Mouse (Mus musculus): ENCODE measurements around the gene Gm973. TPM values are rescaled to one million over a fixed set of nuclear protein-coding genes. Genes with fewer than 3 reads are reported as not detected.

Gene Gm973
- polyA plus RNA-seq, 1 experiment from 2014 or later = 5.5 TPM

GRCm38 (mm10) chr1:59483521-59484245 is 32.4 kb upstream of the Gm973 start:
- 0 out of 2 replicates have a peak, but pooled peaks cover 4% of the 10 kb centered on the region for H3K27me3 ChIP-seq (replicated peaks; ENCODE audit: insufficient read depth, low read length)
- no peaks in the 10 kb centered on the region for H3K36me3 ChIP-seq (ENCODE audit: insufficient read depth, low read length)
- peak overlapping the region; percentile 94 for H3K4me2 ChIP-seq (replicated peaks; ENCODE audit: low read depth, low read length)
- H3K4me3 ChIP-seq (ENCODE audit: low read depth, low read length) = peak overlapping the region; percentile 71
- ATAC-seq (peak; percentile 25), DNase-seq (ENCODE audit: low spot score) (peak; percentile 85)
- peak overlapping the region; percentile 88 for H3K27ac ChIP-seq (ENCODE audit: low read length)
- WGBS = 3% methylated on average over 44 of the region's 46 CpGs
- peak; percentile 96 for TF ChIP-seq CTCF (IDR thresholded peaks at IDR 0.05)
- TF ChIP-seq EP300 (IDR thresholded peaks at IDR 0.05) = no peak
- no peaks in the 10 kb centered on the region for H3K9me3 ChIP-seq (ENCODE audit: low read length)
- peaks cover 15% of the 10 kb centered on the region; the same call in 1 of the 2 replicates for H3K4me1 ChIP-seq (ENCODE audit: insufficient read depth, low read depth, low read length)
- peak overlapping the region; percentile 64 for H3K9ac ChIP-seq (replicated peaks; ENCODE audit: low read depth)

- H3K9me3 ChIP-seq (ENCODE audit: low read length) = no peaks in the 10 kb centered on the region
- peak overlapping the region; percentile 94 for H3K4me2 ChIP-seq (replicated peaks; ENCODE audit: low read depth, low read length)
- TF ChIP-seq CTCF (IDR thresholded peaks at IDR 0.05) = no peak
- no peak for TF ChIP-seq EP300 (IDR thresholded peaks at IDR 0.05)
- DNase-seq (ENCODE audit: low spot score) = no peak
- WGBS = 7% methylated on average over 21 of the region's 21 CpGs
- 0 out of 2 replicates have a peak, but pooled peaks cover 4% of the 10 kb centered on the region for H3K27me3 ChIP-seq (replicated peaks; ENCODE audit: insufficient read depth, low read length)
- peaks cover 21% of the 10 kb centered on the region; the same call in 1 of the 2 replicates for H3K4me1 ChIP-seq (ENCODE audit: insufficient read depth, low read depth, low read length)
- no peaks in the 10 kb centered on the region for H3K36me3 ChIP-seq (ENCODE audit: insufficient read depth, low read length)
- peak overlapping the region; percentile 71 for H3K4me3 ChIP-seq (ENCODE audit: low read depth, low read length)
- peak overlapping the region; percentile 13 for H3K9ac ChIP-seq (replicated peaks; ENCODE audit: low read depth)
- no peak for ATAC-seq
- peak overlapping the region; percentile 70 for H3K27ac ChIP-seq (ENCODE audit: low read length)
Observed at GRCm38 (mm10) chr1:59484314-59484713, 31.8 kb upstream of the Gm973 start.

- peak; percentile 58 for DNase-seq (ENCODE audit: low spot score)
- Histone ChIP-seq H3K27me3 (replicated peaks; ENCODE audit: insufficient read depth, low read length) (0 out of 2 replicates have a peak, but pooled peaks cover 4% of the 10 kb centered on the region), H3K4me3 (ENCODE audit: low read depth, low read length) (peak overlapping the region; percentile 71), H3K27ac (ENCODE audit: low read length) (peak overlapping the region; percentile 70), H3K36me3 (ENCODE audit: insufficient read depth, low read length) (no peaks in the 10 kb centered on the region), H3K9ac (replicated peaks; ENCODE audit: low read depth) (peak overlapping the region; percentile 13), H3K4me1 (ENCODE audit: insufficient read depth, low read depth, low read length) (peaks cover 22% of the 10 kb centered on the region; the same call in 1 of the 2 replicates), H3K4me2 (replicated peaks; ENCODE audit: low read depth, low read length) (peak overlapping the region; percentile 94), H3K9me3 (ENCODE audit: low read length) (no peaks in the 10 kb centered on the region)
- WGBS = 22% methylated on average over 16 of the region's 16 CpGs
- no peak for ATAC-seq
- TF ChIP-seq EP300 (IDR thresholded peaks at IDR 0.05) = no peak
- TF ChIP-seq CTCF (IDR thresholded peaks at IDR 0.05) = no peak
Observed at GRCm38 (mm10) chr1:59484791-59485785, 31.0 kb upstream of the Gm973 start.

- Histone ChIP-seq H3K27ac (ENCODE audit: low read length) (peak overlapping the region; percentile 70; the same call in 1 of the 2 replicates), H3K4me1 (ENCODE audit: insufficient read depth, low read depth, low read length) (peaks cover 23% of the 10 kb centered on the region; the same call in 1 of the 2 replicates), H3K36me3 (ENCODE audit: insufficient read depth, low read length) (no peaks in the 10 kb centered on the region), H3K9ac (replicated peaks; ENCODE audit: low read depth) (no peak overlapping the region), H3K4me2 (replicated peaks; ENCODE audit: low read depth, low read length) (peak overlapping the region; percentile 94), H3K4me3 (ENCODE audit: low read depth, low read length) (peak overlapping the region; percentile 71), H3K9me3 (ENCODE audit: low read length) (no peaks in the 10 kb centered on the region), H3K27me3 (replicated peaks; ENCODE audit: insufficient read depth, low read length) (0 out of 2 replicates have a peak, but pooled peaks cover 4% of the 10 kb centered on the region)
- DNase-seq (ENCODE audit: low spot score) (no peak), ATAC-seq (no peak)
- WGBS = 31% methylated on average over 4 of the region's 4 CpGs
- TF ChIP-seq EP300 (IDR thresholded peaks at IDR 0.05) (no peak), CTCF (IDR thresholded peaks at IDR 0.05) (no peak)
Observed at GRCm38 (mm10) chr1:59485803-59486202, 30.3 kb upstream of the Gm973 start.

GRCm38 (mm10) chr1:59487651-59488051 is 28.4 kb upstream of the Gm973 start:
- H3K4me1 ChIP-seq (ENCODE audit: insufficient read depth, low read depth, low read length) = peaks cover 26% of the 10 kb centered on the region; the same call in 1 of the 2 replicates
- no peak overlapping the region; the same call in 1 of the 2 replicates for H3K4me3 ChIP-seq (ENCODE audit: low read depth, low read length)
- 13% methylated on average over 10 of the region's 10 CpGs for WGBS
- TF ChIP-seq CTCF (IDR thresholded peaks at IDR 0.05) (no peak), EP300 (IDR thresholded peaks at IDR 0.05) (no peak)
- 0 out of 2 replicates have a peak, but pooled peaks cover 4% of the 10 kb centered on the region for H3K27me3 ChIP-seq (replicated peaks; ENCODE audit: insufficient read depth, low read length)
- H3K9ac ChIP-seq (replicated peaks; ENCODE audit: low read depth) = peak overlapping the region; percentile 23; the same call in 1 of the 2 replicates
- H3K4me2 ChIP-seq (replicated peaks; ENCODE audit: low read depth, low read length) = peak overlapping the region; percentile 44
- no peak for ATAC-seq
- DNase-seq (ENCODE audit: low spot score) = peak; percentile 56
- no peaks in the 10 kb centered on the region for H3K36me3 ChIP-seq (ENCODE audit: insufficient read depth, low read length)
- H3K27ac ChIP-seq (ENCODE audit: low read length) = peak overlapping the region; percentile 77
- H3K9me3 ChIP-seq (ENCODE audit: low read length) = no peaks in the 10 kb centered on the region
